Mouse (Mus musculus) hindbrain, embryonic 11.5 days (tissue): ENCODE measurements around the gene Tax1bp1. TPM values are rescaled to one million over a fixed set of nuclear protein-coding genes. Genes with fewer than 3 reads are reported as not detected.

Experiments used
- ATAC-seq: fragments of 200-750 bp; cut with Nextera tagmentation; 2 replicates; pipeline ENCODE4 v1.8.0; 2017; ENCODE audit warnings: mild to moderate bottlenecking, moderate TSS enrichment, moderate library complexity; ENCODE audit not compliant: low FRiP score
- DNase-seq: peaks from one replicate; pipeline ENCODE4 v3.0.0-alpha.2; 2015; ENCODE audit warnings: low spot score
- H3K27ac ChIP-seq: fragments of 300-500 bp; sonication (generic); 2 replicates; pipeline ENCODE4 v1.5.1; 2014; ENCODE audit warnings: mild to moderate bottlenecking, low read depth, low read length
- H3K27me3 ChIP-seq: fragments of 300-500 bp; sonication (generic); 2 replicates; pipeline ENCODE4 v1.6.1; 2014; ENCODE audit warnings: mild to moderate bottlenecking, low read length, moderate library complexity, mixed read lengths; ENCODE audit not compliant: control insufficient read depth, insufficient read depth
- H3K36me3 ChIP-seq: fragments of 300-500 bp; sonication (generic); 2 replicates; pipeline ENCODE4 v1.6.1; 2014; ENCODE audit warnings: mild to moderate bottlenecking, low read length, moderate library complexity, mixed read lengths; ENCODE audit not compliant: control insufficient read depth, insufficient read depth
- H3K4me1 ChIP-seq: fragments of 300-500 bp; sonication (generic); replicated peaks from 2 replicates; pipeline ENCODE4 v1.6.1; 2014; ENCODE audit warnings: low read length, mixed read lengths; ENCODE audit not compliant: control insufficient read depth, insufficient read depth
- H3K4me2 ChIP-seq: fragments of 300-500 bp; sonication (generic); replicated peaks from 2 replicates; pipeline ENCODE4 v1.6.1; 2014; ENCODE audit warnings: mild to moderate bottlenecking, low read depth, low read length
- H3K4me3 ChIP-seq: fragments of 300-500 bp; sonication (generic); 2 replicates; pipeline ENCODE4 v1.5.1; 2014; ENCODE audit warnings: low read depth, low read length
- H3K9ac ChIP-seq: fragments of 300-500 bp; sonication (generic); 2 replicates; pipeline ENCODE4 v1.6.1; 2014; ENCODE audit warnings: low read depth, low read length
- H3K9me3 ChIP-seq: fragments of 300-500 bp; sonication (generic); 2 replicates; pipeline ENCODE4 v1.6.1; 2016; ENCODE audit warnings: low read length; ENCODE audit not compliant: control insufficient read depth
- WGBS: fragments of 180-500 bp; shearing (Covaris S2); extraction: QIAGEN DNeasy Blood & Tissue Kit; methylation state at CpG from one replicate; pipeline ENCODE4 v1.1.7; 2014; 5-methylcytosine and 5-hydroxymethylcytosine counted together
- polyA plus RNA-seq: library from polyadenylated mRNA; unstranded; fragments of >200 nt; fragmentation: Nextera tagmentation; extraction: Ambion mirVana; gene quantifications from 2 replicates; pipeline ENCODE4 v1.2.1, GENCODE M21; 2014

Gene Tax1bp1
- polyA plus RNA-seq, 1 experiment from 2014 or later = 142 TPM

GRCm38 (mm10) chr6:52697964-52698535, 15.5 kb upstream of the Tax1bp1 start:
- Histone ChIP-seq H3K9me3 (no peaks in the 10 kb centered on the region), H3K4me1 (no peaks in the 10 kb centered on the region), H3K4me3 (no peak overlapping the region), H3K9ac (no peak overlapping the region), H3K27me3 (no peaks in the 10 kb centered on the region), H3K36me3 (no peaks in the 10 kb centered on the region), H3K27ac (no peak overlapping the region), H3K4me2 (no peak overlapping the region)
- ATAC-seq (no peak), DNase-seq (no peak)
- WGBS = 70% methylated on average over 4 of the region's 4 CpGs

- H3K27ac ChIP-seq = no peak overlapping the region
- no peaks in the 10 kb centered on the region for H3K9me3 ChIP-seq
- WGBS = 71% methylated on average over 1 of the region's 1 CpGs
- no peak overlapping the region for H3K4me2 ChIP-seq
- H3K4me1 ChIP-seq = no peaks in the 10 kb centered on the region
- H3K9ac ChIP-seq = no peak overlapping the region
- ATAC-seq (no peak), DNase-seq (no peak)
- H3K36me3 ChIP-seq = no peaks in the 10 kb centered on the region
- no peak overlapping the region for H3K4me3 ChIP-seq
- H3K27me3 ChIP-seq = no peaks in the 10 kb centered on the region
Observed at GRCm38 (mm10) chr6:52699050-52699449, 14.5 kb upstream of the Tax1bp1 start.

GRCm38 (mm10) chr6:52699899-52700298, 13.6 kb upstream of the Tax1bp1 start:
- no peaks in the 10 kb centered on the region for H3K27me3 ChIP-seq
- H3K4me3 ChIP-seq = no peak overlapping the region
- H3K4me2 ChIP-seq = no peak overlapping the region
- no peak for DNase-seq
- 90% methylated on average over 4 of the region's 4 CpGs for WGBS
- H3K9ac ChIP-seq = no peak overlapping the region
- H3K9me3 ChIP-seq = no peaks in the 10 kb centered on the region
- no peak overlapping the region for H3K27ac ChIP-seq
- no peaks in the 10 kb centered on the region for H3K36me3 ChIP-seq
- H3K4me1 ChIP-seq = no peaks in the 10 kb centered on the region
- ATAC-seq = no peak

- no peak for DNase-seq
- H3K27me3 ChIP-seq = no peaks in the 10 kb centered on the region
- no peak overlapping the region for H3K27ac ChIP-seq
- no peak overlapping the region for H3K9ac ChIP-seq
- no peak for ATAC-seq
- H3K36me3 ChIP-seq = no peaks in the 10 kb centered on the region
- no peaks in the 10 kb centered on the region for H3K4me1 ChIP-seq
- no peaks in the 10 kb centered on the region for H3K9me3 ChIP-seq
- 89% methylated on average over 2 of the region's 2 CpGs for WGBS
- no peak overlapping the region for H3K4me2 ChIP-seq
- H3K4me3 ChIP-seq = no peak overlapping the region
Observed at GRCm38 (mm10) chr6:52703263-52703662, 10.3 kb upstream of the Tax1bp1 start.

GRCm38 (mm10) chr6:52705280-52705679, 8.2 kb upstream of the Tax1bp1 start:
- no peak overlapping the region for H3K4me2 ChIP-seq
- DNase-seq (no peak), ATAC-seq (no peak)
- no peaks in the 10 kb centered on the region for H3K9me3 ChIP-seq
- no peaks in the 10 kb centered on the region for H3K4me1 ChIP-seq
- no peak overlapping the region for H3K9ac ChIP-seq
- H3K27ac ChIP-seq = no peak overlapping the region
- H3K4me3 ChIP-seq = no peak overlapping the region
- no peaks in the 10 kb centered on the region for H3K36me3 ChIP-seq
- H3K27me3 ChIP-seq = no peaks in the 10 kb centered on the region

GRCm38 (mm10) chr6:52707815-52708214, 5.7 kb upstream of the Tax1bp1 start:
- 89% methylated on average over 5 of the region's 5 CpGs for WGBS
- no peaks in the 10 kb centered on the region for H3K9me3 ChIP-seq
- no peak overlapping the region for H3K4me2 ChIP-seq
- H3K4me1 ChIP-seq = no peaks in the 10 kb centered on the region
- ATAC-seq (no peak), DNase-seq (no peak)
- no peaks in the 10 kb centered on the region for H3K36me3 ChIP-seq
- no peak overlapping the region for H3K9ac ChIP-seq
- no peaks in the 10 kb centered on the region for H3K27me3 ChIP-seq
- H3K4me3 ChIP-seq = no peak overlapping the region
- H3K27ac ChIP-seq = no peak overlapping the region

GRCm38 (mm10) chr6:52712563-52712962, 966 bp upstream of the Tax1bp1 start:
- ATAC-seq (no peak), DNase-seq (no peak)
- Histone ChIP-seq H3K9ac (no peak overlapping the region), H3K9me3 (no peaks in the 10 kb centered on the region), H3K36me3 (no peaks in the 10 kb centered on the region), H3K4me2 (no peak overlapping the region), H3K4me3 (no peak overlapping the region), H3K27ac (no peak overlapping the region), H3K4me1 (no peaks in the 10 kb centered on the region), H3K27me3 (no peaks in the 10 kb centered on the region)
- 77% methylated on average over 2 of the region's 2 CpGs for WGBS

GRCm38 (mm10) chr6:52713897-52714509, 474 bp downstream of the Tax1bp1 start:
- Histone ChIP-seq H3K27ac (peak overlapping the region; percentile 82), H3K36me3 (no peaks in the 10 kb centered on the region), H3K4me2 (peak overlapping the region; percentile 75), H3K4me1 (no peaks in the 10 kb centered on the region), H3K9ac (peak overlapping the region; percentile 82), H3K27me3 (no peaks in the 10 kb centered on the region), H3K4me3 (peak overlapping the region; percentile 95), H3K9me3 (no peaks in the 10 kb centered on the region)
- ATAC-seq (peak; percentile 79), DNase-seq (peak; percentile 76)
- 1% methylated on average over 52 of the region's 52 CpGs for WGBS

GRCm38 (mm10) chr6:52717493-52718192, 4.1 kb downstream of the Tax1bp1 start:
- WGBS = 85% methylated on average over 5 of the region's 5 CpGs
- no peaks in the 10 kb centered on the region for H3K27me3 ChIP-seq
- no peaks in the 10 kb centered on the region for H3K4me1 ChIP-seq
- H3K9me3 ChIP-seq = no peaks in the 10 kb centered on the region
- no peak overlapping the region for H3K4me2 ChIP-seq
- no peak overlapping the region for H3K9ac ChIP-seq
- ATAC-seq = no peak
- H3K36me3 ChIP-seq = no peaks in the 10 kb centered on the region
- no peak overlapping the region for H3K27ac ChIP-seq
- H3K4me3 ChIP-seq = no peak overlapping the region
- DNase-seq = no peak
